Mouse (Mus musculus): ENCODE measurements around the gene St8sia6.

The St8sia6 gene

DNA sequence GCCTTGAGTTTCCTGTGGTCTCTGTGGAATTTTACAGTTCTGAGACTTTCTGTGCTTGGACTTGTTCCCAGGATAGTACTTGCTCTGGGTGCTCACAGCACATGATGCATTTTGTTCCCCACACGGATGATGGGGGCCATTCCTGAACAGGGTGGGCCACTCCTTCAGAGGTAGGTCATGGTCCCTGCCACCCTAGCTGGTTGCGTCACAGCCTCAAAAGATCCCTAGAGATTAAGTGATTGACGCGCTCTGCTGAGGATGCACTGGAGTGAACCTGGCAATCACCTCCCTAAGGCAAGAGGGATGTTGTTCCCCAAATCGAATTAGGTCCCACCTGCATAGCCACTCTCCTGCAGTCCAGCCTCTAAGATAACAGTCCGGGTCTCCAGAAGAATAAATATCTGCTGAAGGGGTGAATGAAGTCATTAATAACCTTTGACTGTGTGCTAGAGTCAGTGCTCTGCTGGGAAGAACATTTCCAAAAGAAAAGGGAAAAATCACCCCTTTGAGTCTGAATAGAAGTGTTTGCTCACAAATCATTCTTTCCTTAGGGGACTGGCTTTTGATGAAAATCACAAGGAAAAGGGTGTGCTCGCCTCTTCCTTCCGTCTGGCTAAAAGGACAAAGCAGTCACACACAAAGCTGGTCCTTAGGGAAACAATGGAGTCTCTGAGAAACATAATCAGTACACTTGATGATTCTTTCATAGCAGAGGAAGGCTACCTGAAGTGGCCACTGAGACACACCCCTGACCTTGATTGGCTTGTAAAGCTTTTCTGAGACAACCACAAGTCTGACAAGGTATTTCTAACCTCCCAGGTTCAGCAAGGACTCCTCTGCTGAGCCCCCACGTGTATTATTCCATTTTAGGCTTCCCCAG, 26.1 kb downstream of the St8sia6 start:
- DNase-seq (ENCODE audit: low read depth in 1 of 2, low spot score in 2 of 2), result no peak

GRCm38 (mm10) chr2:13760366-13760765, 33.5 kb downstream of the St8sia6 start:
- DNase-seq (ENCODE audit: low read depth in 1 of 2, low spot score in 2 of 2), result no peak

DNA sequence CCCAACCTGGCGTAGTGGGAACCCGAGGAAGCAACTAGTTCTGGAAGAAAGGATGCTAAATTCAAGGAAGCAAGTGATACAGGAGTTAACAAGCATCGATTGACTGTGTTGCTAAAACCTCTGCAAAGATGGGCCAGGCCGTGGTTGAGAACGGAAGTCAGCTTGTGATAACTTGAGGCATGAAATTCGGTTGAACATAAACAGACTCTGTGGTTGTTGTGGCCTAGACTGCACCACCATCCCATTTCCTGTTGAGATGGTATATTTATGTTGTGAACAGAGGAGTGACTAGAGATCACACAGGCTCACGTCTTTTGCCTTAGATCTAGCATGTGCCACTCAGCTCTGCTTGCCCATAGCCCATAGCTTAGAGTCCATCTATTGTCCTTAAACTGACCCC, 36.5 kb downstream of the St8sia6 start:
- DNase-seq (ENCODE audit: low read depth in 1 of 2, low spot score in 2 of 2), result no peak

DNA sequence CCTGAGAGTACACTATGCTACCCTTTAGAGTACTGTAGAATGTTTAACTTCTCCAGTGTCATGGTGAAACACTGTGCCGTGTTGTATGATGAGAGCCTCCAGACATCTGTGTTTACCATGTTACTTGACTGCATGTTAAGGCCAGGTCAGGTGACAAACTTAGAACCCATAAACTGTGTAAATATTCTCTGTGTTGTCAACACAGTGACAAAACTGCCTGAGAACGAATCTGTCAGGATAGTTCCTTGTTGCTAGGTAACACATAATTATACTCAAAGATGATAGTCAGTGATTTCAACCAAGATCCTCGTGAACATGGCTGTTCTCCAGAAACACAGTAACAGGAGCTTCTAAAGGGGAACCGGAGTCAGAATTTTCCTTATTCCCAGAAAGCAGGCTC, 38.1 kb downstream of the St8sia6 start:
- DNase-seq (ENCODE audit: low read depth in 1 of 2, low spot score in 2 of 2), result no peak

DNA sequence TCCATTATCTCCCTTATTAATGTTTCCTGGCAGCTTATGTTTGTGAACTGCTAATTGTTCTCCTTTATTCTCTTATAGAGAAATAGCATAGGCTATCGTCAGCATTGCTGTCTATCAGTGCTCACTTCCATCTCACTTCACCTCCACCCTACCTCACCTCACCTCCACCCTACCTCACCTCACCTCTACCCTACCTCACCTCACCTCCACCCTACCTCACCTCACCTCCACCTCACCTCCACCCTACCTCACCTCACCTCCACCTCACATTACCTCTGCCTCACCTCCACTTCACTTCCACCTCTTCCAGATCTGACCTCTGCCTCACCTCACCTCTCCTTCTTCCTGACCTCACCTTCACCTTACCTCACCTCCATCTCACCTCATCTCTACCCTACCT, 42.2 kb downstream of the St8sia6 start:
- DNase-seq (ENCODE audit: low read depth in 1 of 2, low spot score in 2 of 2), result no peak

- no peak for DNase-seq (ENCODE audit: low read depth in 1 of 2, low spot score in 2 of 2)
Observed at GRCm38 (mm10) chr2:13750777-13751176, 43.1 kb downstream of the St8sia6 start.

DNA sequence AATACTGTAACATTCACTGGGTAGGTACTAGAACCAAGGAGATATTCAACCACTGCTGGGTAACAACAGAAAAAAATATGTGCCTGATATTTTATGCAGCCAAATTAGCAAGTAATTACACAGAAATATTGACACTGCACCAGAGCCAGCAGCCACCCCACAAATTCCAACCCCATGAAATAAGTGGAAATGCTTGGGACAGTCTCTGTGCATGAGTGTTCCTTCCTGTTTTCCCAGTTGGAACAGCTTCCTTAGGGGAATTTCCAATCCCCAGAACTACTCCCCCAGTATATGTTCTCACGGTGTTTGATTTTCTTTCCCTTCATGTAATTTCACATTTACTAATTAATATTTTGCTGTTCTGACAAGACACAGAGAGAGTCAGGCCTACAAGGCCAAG, 43.8 kb downstream of the St8sia6 start:
- DNase-seq (ENCODE audit: low read depth in 1 of 2, low spot score in 2 of 2), result no peak

GRCm38 (mm10) chr2:13749176-13749575, 44.7 kb downstream of the St8sia6 start:
- no peak for DNase-seq (ENCODE audit: low read depth in 1 of 2, low spot score in 2 of 2)

DNA sequence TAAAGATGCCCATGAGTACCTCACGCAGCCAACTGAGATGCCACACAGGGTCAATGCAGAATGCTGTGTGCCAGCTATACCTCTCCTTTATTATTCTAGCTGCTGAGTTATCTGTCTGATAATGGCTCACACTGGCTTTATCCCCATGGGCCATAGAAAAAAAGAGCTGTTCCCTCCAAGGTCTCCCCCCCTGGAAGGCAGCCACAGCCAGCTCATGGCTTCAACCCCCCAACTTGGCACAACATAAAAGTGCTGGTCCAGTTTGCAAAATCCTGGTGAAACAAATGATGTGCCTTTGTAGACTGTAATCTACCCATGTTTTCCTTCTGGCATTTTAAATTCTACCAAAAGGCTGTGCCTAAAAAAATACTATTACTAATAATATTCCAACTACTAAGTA, 46.3 kb downstream of the St8sia6 start:
- no peak for DNase-seq (ENCODE audit: low read depth in 1 of 2, low spot score in 2 of 2)

DNA sequence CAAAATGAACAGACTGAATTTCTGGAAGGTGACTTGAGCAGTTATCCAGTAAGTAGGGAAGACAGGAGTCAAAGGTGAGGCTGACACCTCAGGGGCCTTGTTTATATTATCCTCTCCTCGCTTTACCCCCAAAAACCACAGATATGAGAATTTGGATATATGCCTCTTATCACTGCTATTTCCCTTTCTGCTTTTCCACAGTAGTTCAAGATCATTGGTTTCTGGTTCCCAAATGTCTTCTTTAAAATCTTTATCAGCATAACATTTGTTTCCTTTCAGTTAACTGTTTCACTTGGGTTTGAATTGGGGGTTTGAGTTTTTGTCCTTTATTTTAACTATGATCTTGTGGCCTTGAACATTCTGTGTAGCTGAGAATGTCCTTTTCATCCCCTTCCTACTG, 47.8 kb downstream of the St8sia6 start:
- DNase-seq (ENCODE audit: low read depth in 1 of 2, low spot score in 2 of 2), result no peak

- DNase-seq (ENCODE audit: low read depth in 1 of 2, low spot score in 2 of 2), result no peak
Observed at GRCm38 (mm10) chr2:13738704-13739103, 55.2 kb downstream of the St8sia6 start.

- no peak for DNase-seq (ENCODE audit: low read depth in 1 of 2, low spot score in 2 of 2)
Observed at GRCm38 (mm10) chr2:13727901-13728300, 66.0 kb downstream of the St8sia6 start.

DNA sequence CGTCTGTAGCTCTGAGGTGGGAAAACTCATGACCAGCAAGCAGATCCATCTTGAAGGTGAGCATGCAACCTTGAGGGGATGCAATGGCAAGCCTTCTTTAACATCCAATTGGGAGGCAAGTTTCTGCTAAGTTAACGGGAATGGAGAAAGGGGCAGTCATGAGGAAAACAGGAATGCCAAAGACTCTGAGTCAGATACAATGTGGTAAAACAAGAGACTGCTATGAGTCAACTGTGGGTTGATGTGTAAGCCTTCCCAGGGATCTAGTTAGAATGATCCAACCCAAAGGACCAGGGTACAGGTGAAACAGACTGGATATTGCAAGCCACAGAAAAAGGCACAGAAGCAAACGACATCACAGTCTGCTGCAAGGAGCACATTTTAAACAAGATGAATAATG, 68.3 kb downstream of the St8sia6 start:
- DNase-seq (ENCODE audit: low read depth in 1 of 2, low spot score in 2 of 2), result no peak

DNA sequence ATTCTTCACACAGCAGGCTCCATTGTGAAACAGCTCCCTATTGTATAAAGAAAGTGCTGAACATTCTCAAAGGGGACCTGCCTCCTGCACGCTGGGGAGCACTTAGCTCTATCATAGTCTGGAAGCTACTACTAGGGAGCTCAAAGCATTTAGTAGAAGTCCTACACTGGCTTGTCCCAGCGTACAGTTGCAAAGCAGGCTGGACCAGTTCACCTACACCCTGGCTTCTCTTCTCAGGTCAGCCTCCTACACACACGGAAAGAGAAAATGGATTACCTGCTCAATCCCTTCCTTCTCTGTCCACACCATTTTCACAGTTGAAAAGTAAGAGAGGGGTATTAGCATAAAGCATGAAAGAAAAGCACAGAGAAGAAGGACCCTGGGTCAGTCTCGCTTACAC, 71.6 kb downstream of the St8sia6 start:
- no peak for DNase-seq (ENCODE audit: low read depth in 1 of 2, low spot score in 2 of 2)

GRCm38 (mm10) chr2:13718628-13719185, 75.2 kb downstream of the St8sia6 start:
- DNase-seq (ENCODE audit: low read depth in 1 of 2, low spot score in 2 of 2), result no peak

DNA sequence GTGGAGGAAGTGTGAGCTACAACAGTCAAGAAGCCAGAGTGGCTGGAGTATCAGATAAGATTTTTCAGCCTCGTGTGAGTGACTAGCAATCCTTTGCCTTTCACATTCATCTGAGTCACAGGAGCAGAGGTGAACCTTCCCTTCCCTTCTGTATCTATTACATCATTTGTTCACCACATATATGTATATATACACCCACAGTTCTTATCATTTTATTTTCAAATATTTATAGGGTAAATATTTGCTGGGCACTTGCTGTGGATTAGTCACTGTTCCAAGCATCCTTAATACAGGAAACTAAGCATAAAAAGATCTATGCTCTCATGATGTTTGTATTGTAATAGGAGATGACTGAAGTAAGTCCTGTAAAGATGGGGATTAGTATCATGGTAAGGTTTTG, 85.1 kb downstream of the St8sia6 start:
- no peak for DNase-seq (ENCODE audit: low read depth in 1 of 2, low spot score in 2 of 2)

GRCm38 (mm10) chr2:13697514-13697913, 96.3 kb downstream of the St8sia6 start:
- DNase-seq (ENCODE audit: low read depth in 1 of 2, low spot score in 2 of 2), result no peak

GRCm38 (mm10) chr2:13694417-13694816, 99.4 kb downstream of the St8sia6 start:
- DNase-seq (ENCODE audit: low read depth in 1 of 2, low spot score in 2 of 2), result no peak

DNA sequence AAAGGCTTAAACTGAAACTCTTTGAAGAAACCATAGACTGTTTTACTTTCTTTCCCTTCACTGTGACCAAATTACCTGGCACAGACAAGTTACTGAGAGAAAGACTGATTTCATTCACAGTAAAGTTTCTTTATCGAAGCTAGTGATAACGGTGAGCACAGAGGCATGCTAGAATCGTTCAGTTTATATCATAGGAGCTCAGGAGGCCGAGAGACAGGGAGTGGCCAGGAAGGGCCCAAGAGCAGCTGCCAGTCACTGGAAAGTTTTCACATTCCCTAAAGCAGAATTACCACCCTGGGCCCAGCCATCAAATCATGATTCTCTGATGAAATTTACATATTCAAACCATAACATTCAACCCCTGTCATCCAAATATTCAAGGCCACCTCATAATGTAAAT, 109.5 kb downstream of the St8sia6 start:
- no peak for DNase-seq (ENCODE audit: low read depth in 1 of 2, low spot score in 2 of 2)

DNA sequence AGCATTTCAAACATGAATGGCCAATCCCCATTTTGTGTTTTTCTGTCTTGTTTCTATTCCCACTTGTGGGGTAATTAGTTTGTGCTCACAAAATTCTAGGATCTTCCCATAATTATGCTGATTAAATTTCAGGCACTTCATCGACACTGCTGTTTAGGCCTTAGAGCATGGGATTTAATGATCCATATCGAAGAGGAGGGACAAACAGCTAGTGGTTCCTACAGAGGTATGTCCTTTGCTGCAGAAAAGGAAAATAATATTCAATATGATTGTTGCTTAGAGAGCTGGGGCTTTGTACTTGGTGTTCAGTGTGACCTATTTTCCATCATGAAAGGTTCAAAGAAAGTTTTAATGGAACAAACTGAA, 110.7 kb downstream of the St8sia6 start:
- DNase-seq (ENCODE audit: low read depth in 1 of 2, low spot score in 2 of 2), result no peak

GRCm38 (mm10) chr2:13682488-13683204, 111.2 kb downstream of the St8sia6 start:
- no peak for DNase-seq (ENCODE audit: low read depth in 1 of 2, low spot score in 2 of 2)

DNA sequence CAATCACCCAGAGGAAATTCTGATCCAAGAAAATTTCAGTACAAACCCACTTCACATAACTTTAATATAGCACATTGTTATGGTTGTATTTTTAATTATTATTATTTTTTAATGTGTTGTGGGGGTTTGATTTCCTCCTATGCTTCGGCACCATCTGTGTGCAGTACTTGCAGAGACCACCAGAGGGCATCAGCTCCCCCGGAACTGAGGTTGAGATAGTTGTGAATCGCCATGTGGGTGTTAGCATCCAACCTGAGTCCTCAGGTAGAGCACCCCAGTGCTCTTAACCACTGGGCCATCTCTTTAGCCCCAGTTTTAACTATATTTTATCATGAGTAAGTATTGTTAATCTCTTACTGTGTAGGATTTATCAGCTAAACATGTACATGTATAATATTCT, 120.9 kb downstream of the St8sia6 start:
- peak in 1 of 2 experiments; percentile 13 for DNase-seq (ENCODE audit: low read depth in 1 of 2, low spot score in 2 of 2)

Data from monocyte, adult 2 months (primary cell).